Mouse (Mus musculus) cerebellum, postnatal 25 days (tissue): ENCODE measurements at regions not wholly inside any gene's neighbourhood (a gene's known extent, or its start where the extent isn't known, plus 50 kb on each side); places are given as distances from the start of the nearest gene placed in this dataset.

Experiments used
- DNase-seq, 2 experiments: peaks; one replicate each; pipeline ENCODE4 v3.0.0; 2021; ENCODE audit warnings: mixed read lengths in 2 of 2

DNA sequence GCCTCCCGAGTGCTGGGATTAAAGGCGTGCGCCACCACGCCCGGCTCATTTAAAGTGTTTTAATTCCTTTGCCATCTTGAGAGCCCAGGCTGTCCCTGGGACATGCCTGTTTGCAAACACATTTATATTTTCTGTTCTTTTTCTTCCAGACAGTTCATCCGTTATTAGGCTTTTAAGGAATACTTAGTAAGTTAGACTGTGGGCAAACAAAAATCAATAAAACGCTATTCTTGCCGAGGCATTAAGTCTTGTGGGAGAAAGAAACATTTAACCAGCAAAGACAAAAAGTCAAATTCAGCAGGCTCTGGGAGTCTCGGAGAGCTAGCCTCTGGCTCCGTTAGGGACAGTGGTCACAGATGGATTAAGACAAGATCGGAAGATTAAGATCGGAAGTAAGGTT lies 52.0 kb upstream of the Cpsf6 start:
- no peak for DNase-seq

DNA sequence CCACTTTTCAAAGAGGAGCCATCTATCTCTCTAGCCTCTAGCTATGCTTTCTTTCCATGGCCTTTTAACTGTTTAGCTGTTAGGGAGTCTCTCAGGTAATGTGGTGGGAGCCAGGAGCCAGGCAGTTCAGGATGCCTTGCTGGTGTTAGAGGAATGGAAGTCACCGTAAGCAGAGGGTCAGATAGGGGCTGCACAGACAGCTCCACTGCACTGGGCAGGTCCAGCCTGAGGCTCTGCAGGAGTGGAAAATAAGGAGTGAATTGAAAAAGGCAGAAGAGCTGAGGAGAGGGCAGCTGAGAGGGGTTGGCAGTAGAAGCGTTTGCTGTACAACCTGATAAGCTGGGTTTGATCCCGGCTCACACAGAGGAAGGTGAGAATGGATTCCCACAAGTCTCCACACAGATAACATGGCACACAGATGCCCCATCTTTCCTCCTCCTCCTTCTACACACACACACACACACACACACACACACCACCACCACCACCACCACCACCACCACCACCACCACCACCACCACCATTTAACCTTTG lies 51.3 kb upstream of the Cpsf6 start:
- no peak for DNase-seq

DNA sequence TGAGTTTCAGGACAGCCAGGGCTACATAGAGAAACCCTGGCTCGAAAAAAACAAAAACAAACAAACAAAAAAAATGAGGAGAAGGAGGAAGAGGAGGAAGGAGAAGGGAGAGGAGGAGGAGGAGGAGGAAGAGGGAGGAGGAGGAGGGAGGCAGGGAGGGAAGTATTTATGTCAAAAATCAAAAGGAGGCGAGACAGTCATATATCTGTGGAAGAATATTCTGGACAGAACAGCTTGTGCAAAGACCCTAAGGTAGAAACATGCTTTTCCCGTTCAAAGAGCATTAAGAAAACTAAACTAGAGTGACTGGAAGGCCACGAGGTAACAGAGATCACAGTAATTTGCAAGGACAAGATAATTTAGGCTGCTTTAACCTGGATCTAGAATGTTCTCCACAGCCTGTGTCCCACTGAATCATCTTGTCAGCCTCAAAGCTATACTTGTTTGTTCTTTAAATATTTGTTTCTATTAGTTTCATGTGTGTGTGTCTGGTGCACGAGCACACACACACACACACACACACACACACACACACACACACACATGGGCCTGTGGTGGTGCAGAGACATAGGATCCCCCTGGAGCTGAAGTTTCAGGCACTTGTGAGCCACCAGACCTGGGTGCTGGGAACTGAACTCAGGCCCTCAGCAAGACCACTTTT lies 50.5 kb upstream of the Cpsf6 start:
- DNase-seq, result no peak

DNA sequence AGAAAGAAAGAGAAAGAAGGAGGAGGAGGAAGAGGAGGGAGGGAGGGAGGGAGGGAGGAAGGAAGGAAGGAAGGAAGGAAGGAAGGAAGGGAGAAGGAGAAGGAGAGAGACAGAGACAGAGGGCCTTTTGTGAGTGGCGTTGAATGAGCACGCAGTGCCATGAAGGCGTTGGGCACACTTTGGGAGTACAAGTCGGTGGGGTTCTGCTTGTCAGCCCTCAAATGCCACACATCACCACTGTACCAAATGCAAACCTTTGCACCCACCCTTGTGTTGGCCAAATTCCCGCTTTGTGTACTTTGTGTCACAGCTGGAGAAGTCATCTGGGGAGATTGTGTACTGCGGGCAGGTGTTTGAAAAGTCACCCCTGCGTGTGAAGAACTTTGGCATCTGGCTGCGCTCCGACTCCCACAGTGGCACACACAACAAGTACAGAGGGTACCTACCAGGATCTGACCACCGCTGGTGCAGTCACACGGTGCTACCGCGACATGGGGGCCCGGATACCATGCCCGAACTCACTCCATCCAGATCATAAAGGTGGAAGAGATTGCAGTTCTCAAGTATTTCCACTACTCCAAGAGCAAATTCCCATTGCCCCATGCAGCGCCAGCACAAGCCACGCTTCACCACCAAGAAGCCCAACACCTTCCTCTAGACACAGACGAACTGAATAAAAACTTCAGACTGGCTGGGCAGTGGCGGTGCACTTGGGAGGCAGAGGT lies 49.8 kb upstream of the Cpsf6 start:
- DNase-seq, result no peak
